Mouse (Mus musculus): ENCODE results near the gene 4632433K11Rik.

GRCm38 (mm10) chr7:4993347-4993998 is 40.4 kb upstream of the 4632433K11Rik start:
- TF ChIP-seq POLR2A (IDR thresholded peaks at IDR 0.05; ENCODE audit: borderline replicate concordance, control insufficient read depth, low read depth, low read length), result no peak
- TF ChIP-seq CTCF (IDR thresholded peaks at IDR 0.05; ENCODE audit: control insufficient read depth, insufficient read depth, low read length), result no peak

All from bone marrow, adult 2 months (tissue).